Mouse (Mus musculus): ENCODE measurements around the gene Rab26. TPM values are rescaled to one million over a fixed set of nuclear protein-coding genes. Genes with fewer than 3 reads are reported as not detected.

The Rab26 gene
- total and polyA plus RNA-seq, 3 experiments = 0.36 to 1.3 (median 0.40) TPM

DNA sequence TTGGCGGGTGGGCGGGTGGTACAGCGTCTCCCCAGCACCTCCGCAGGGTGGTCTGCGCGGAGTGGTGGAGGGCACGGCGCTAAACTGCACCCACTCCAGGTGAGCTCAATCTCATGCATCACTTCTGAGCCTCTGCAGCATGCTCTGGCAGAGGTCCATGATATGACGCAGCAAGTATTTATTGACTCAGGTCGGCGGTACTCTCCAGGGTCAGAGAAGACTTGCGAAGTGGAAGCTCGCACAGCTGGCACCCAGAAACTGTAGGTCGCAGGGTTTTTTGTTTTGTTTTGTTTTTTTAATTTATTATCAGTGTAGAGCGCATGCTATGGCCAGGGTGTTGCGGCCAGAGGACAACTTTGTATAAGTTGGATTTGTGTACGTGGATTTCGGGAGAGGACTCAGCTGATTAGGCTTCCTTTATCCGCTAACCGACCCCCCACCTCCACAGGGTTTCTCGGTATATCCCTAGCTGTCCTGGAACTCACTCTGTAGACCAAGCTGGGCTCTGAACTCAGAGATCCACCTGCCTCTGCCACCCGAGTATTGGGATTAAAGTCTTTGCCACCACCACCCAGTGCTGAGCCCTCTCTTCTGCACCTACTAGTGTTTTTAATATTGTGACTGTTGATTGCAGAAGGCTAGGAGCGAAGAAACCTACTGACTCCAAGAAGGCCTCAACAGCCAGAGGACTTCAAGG is 15.1 kb upstream of the Rab26 start:
- H3K4me1 ChIP-seq (ENCODE audit: control insufficient read depth in 1 of 2, insufficient read depth in 2 of 2) = peaks cover 4 to 32% of the 10 kb centered on the region in 2 experiments; a peak in 3 of 4 replicates
- H3K9me3 ChIP-seq (replicated peaks; ENCODE audit: low read length) = no peaks in the 10 kb centered on the region
- H3K9ac ChIP-seq (ENCODE audit: insufficient read depth, low read depth) = peak overlapping the region; percentile 60
- H3K79me2 ChIP-seq (replicated peaks; ENCODE audit: control insufficient read depth, extremely low read depth, insufficient read depth, poor library complexity, severe bottlenecking) = 0 out of 2 replicates have a peak, but pooled peaks cover 8% of the 10 kb centered on the region
- dilution Hi-C loops (cut with MboI; ENCODE audit: extremely low pct_ligation_motif_present, extremely low pct_unique_long_range_greater_than_20kb, low sequenced_read_pairs) = no loop called here
- H3K4me2 ChIP-seq (ENCODE audit: insufficient read depth, low read depth, poor library complexity, severe bottlenecking) = peak overlapping the region; percentile 67
- peaks cover 0 to 2% of the 10 kb centered on the region in 2 experiments for H3K36me3 ChIP-seq (replicated peaks in 1 of 2; ENCODE audit: control insufficient read depth in 1 of 2, insufficient read depth in 1 of 2, low read length in 1 of 2)
- peak overlapping the region; percentile 58 to 94 (median 62) for H3K4me3 ChIP-seq (replicated peaks in 1 of 3; ENCODE audit: low read depth in 2 of 3, low read length in 2 of 3, poor library complexity in 1 of 3)
- TF ChIP-seq MAZ (IDR thresholded peaks at IDR 0.05; ENCODE audit: low read depth, low read length) (0 out of 2 replicates have a peak, but pooled peaks have one; percentile 4), GABPA (IDR thresholded peaks at IDR 0.05; ENCODE audit: insufficient replicate concordance, low read depth, low read length) (no peak), SIN3A (IDR thresholded peaks at IDR 0.05; ENCODE audit: low read length) (peak; percentile 57; the same call in 1 of the 2 replicates), MYC (IDR thresholded peaks at IDR 0.05; ENCODE audit: low read depth, low read length) (0 out of 2 replicates have a peak, but pooled peaks have one; percentile 35), KAT2A (IDR thresholded peaks at IDR 0.05; ENCODE audit: insufficient replicate concordance, low read length) (no peak), MXI1 (IDR thresholded peaks at IDR 0.05; ENCODE audit: low read depth, low read length) (peak; percentile 47), RCOR1 (conservative IDR thresholded peaks at IDR 0.05; ENCODE audit: low read depth, low read length) (no peak)
- H3K27me3 ChIP-seq (replicated peaks) = no peaks in the 10 kb centered on the region
- no peak for DNase-seq (ENCODE audit: extremely low read depth)
- in situ Hi-C loops (cut with MboI; ENCODE audit: low pct_ligation_motif_present, low pct_unique_long_range_greater_than_20kb, low sequenced_read_pairs) = loop anchor here (5.0 kb wide), 1 partner anchor 93 kb away; no protein-coding TSS in a partner anchor
- H3K27ac ChIP-seq (ENCODE audit: insufficient read depth, low read depth) = peak overlapping the region; percentile 18

- Histone ChIP-seq H3K79me2 (replicated peaks; ENCODE audit: control insufficient read depth, extremely low read depth, insufficient read depth, poor library complexity, severe bottlenecking) (0 out of 2 replicates have a peak, but pooled peaks cover 8% of the 10 kb centered on the region), H3K9ac (ENCODE audit: insufficient read depth, low read depth) (peak overlapping the region; percentile 60), H3K4me1 (ENCODE audit: control insufficient read depth in 1 of 2, insufficient read depth in 2 of 2) (peaks cover 4 to 31% of the 10 kb centered on the region in 2 experiments; a peak in 3 of 4 replicates), H3K27ac (ENCODE audit: insufficient read depth, low read depth) (no peak overlapping the region), H3K36me3 (replicated peaks in 1 of 2; ENCODE audit: control insufficient read depth in 1 of 2, insufficient read depth in 1 of 2, low read length in 1 of 2) (peaks cover 0 to 2% of the 10 kb centered on the region in 2 experiments), H3K4me2 (ENCODE audit: insufficient read depth, low read depth, poor library complexity, severe bottlenecking) (peak overlapping the region; percentile 67; the same call in 1 of the 2 replicates), H3K4me3 (replicated peaks in 1 of 3; ENCODE audit: low read depth in 2 of 3, low read length in 2 of 3, poor library complexity in 1 of 3) (peak overlapping the region in 2 of 3 experiments; percentile 58 to 62), H3K27me3 (replicated peaks) (no peaks in the 10 kb centered on the region), H3K9me3 (replicated peaks; ENCODE audit: low read length) (no peaks in the 10 kb centered on the region)
- no peak for DNase-seq (ENCODE audit: extremely low read depth)
- TF ChIP-seq ZKSCAN1 (IDR thresholded peaks at IDR 0.05; ENCODE audit: borderline replicate concordance, low read depth, low read length) (no peak), TBP (conservative IDR thresholded peaks at IDR 0.05; ENCODE audit: low read depth, low read length) (no peak), BHLHE40 (IDR thresholded peaks at IDR 0.05; ENCODE audit: low read depth, low read length) (no peak), SIN3A (IDR thresholded peaks at IDR 0.05; ENCODE audit: low read length) (0 out of 2 replicates have a peak, but pooled peaks have one; percentile 6), ELF1 (IDR thresholded peaks at IDR 0.05; ENCODE audit: low read depth, low read length) (peak; percentile 26; the same call in 1 of the 2 replicates), ZNF384 (IDR thresholded peaks at IDR 0.05; ENCODE audit: low read depth, low read length) (no peak), MAZ (IDR thresholded peaks at IDR 0.05; ENCODE audit: low read depth, low read length) (0 out of 2 replicates have a peak, but pooled peaks have one; percentile 11), ZC3H11A (IDR thresholded peaks at IDR 0.05; ENCODE audit: low read depth, low read length) (no peak)
- in situ Hi-C loops (cut with MboI; ENCODE audit: low pct_ligation_motif_present, low pct_unique_long_range_greater_than_20kb, low sequenced_read_pairs) = loop anchor here (5.0 kb wide), 1 partner anchor 94 kb away; no protein-coding TSS in a partner anchor
- dilution Hi-C loops (cut with MboI; ENCODE audit: extremely low pct_ligation_motif_present, extremely low pct_unique_long_range_greater_than_20kb, low sequenced_read_pairs) = no loop called here
Observed at GRCm38 (mm10) chr17:24548435-24548834, 14.4 kb upstream of the Rab26 start.
